Mouse (Mus musculus): Measurements from ENCODE around the gene Gabrb3. TPM values are rescaled to one million over a fixed set of nuclear protein-coding genes. Genes with fewer than 3 reads are reported as not detected.

The Gabrb3 gene
- polyA plus RNA-seq, 1 experiment from 2014 or later: 0.06 TPM

GRCm38 (mm10) chr7:57803266-57803665 is 383.8 kb downstream of the Gabrb3 start:
- H3K36me3 ChIP-seq (ENCODE audit: insufficient read depth, low read length): no peaks in the 10 kb centered on the region
- H3K9me3 ChIP-seq (ENCODE audit: low read length): no peaks in the 10 kb centered on the region
- no peak for TF ChIP-seq CTCF (IDR thresholded peaks at IDR 0.05)
- no peak for TF ChIP-seq EP300 (IDR thresholded peaks at IDR 0.05)
- WGBS: 65% methylated on average over 1 of the region's 1 CpGs
- H3K4me2 ChIP-seq (replicated peaks; ENCODE audit: low read depth, low read length): no peak overlapping the region
- no peak overlapping the region for H3K4me3 ChIP-seq (ENCODE audit: low read depth, low read length)
- H3K4me1 ChIP-seq (ENCODE audit: insufficient read depth, low read depth, low read length): no peaks in the 10 kb centered on the region
- H3K27ac ChIP-seq (ENCODE audit: low read length): no peak overlapping the region
- ATAC-seq (no peak), DNase-seq (ENCODE audit: low spot score) (no peak)
- no peak overlapping the region for H3K9ac ChIP-seq (replicated peaks; ENCODE audit: low read depth)
- H3K27me3 ChIP-seq (replicated peaks; ENCODE audit: insufficient read depth, low read length): no peaks in the 10 kb centered on the region

GRCm38 (mm10) chr7:57813716-57814115 is 394.2 kb downstream of the Gabrb3 start:
- whole genome bisulfite sequencing: 67% methylated on average over 1 of the region's 1 CpGs
- ATAC-seq: no peak
- no peak overlapping the region for H3K4me2 ChIP-seq (replicated peaks; ENCODE audit: low read depth, low read length)

GRCm38 (mm10) chr7:57842383-57842896 is 422.9 kb downstream of the Gabrb3 start:
- TF ChIP-seq EP300 (IDR thresholded peaks at IDR 0.05) (no peak), CTCF (IDR thresholded peaks at IDR 0.05) (no peak)
- no peaks in the 10 kb centered on the region for H3K4me1 ChIP-seq (ENCODE audit: insufficient read depth, low read depth, low read length)
- WGBS: 65% methylated on average over 1 of the region's 1 CpGs
- no peak overlapping the region for H3K4me3 ChIP-seq (ENCODE audit: low read depth, low read length)
- no peak overlapping the region for H3K9ac ChIP-seq (replicated peaks; ENCODE audit: low read depth)
- no peak for ATAC-seq
- H3K9me3 ChIP-seq (ENCODE audit: low read length): no peaks in the 10 kb centered on the region
- H3K27ac ChIP-seq (ENCODE audit: low read length): no peak overlapping the region
- no peak overlapping the region for H3K4me2 ChIP-seq (replicated peaks; ENCODE audit: low read depth, low read length)
- no peak for DNase-seq (ENCODE audit: low spot score)
- H3K27me3 ChIP-seq (replicated peaks; ENCODE audit: insufficient read depth, low read length): no peaks in the 10 kb centered on the region
- no peaks in the 10 kb centered on the region for H3K36me3 ChIP-seq (ENCODE audit: insufficient read depth, low read length)

More at GRCm38 (mm10) chr7:57813716-57814115, 394.2 kb downstream of the Gabrb3 start:
- no peak for TF ChIP-seq EP300 (IDR thresholded peaks at IDR 0.05)
- no peak for TF ChIP-seq CTCF (IDR thresholded peaks at IDR 0.05)
- H3K27me3 ChIP-seq (replicated peaks; ENCODE audit: insufficient read depth, low read length): no peaks in the 10 kb centered on the region
- no peaks in the 10 kb centered on the region for H3K36me3 ChIP-seq (ENCODE audit: insufficient read depth, low read length)
- H3K9ac ChIP-seq (replicated peaks; ENCODE audit: low read depth): no peak overlapping the region
- H3K4me1 ChIP-seq (ENCODE audit: insufficient read depth, low read depth, low read length): no peaks in the 10 kb centered on the region
- no peaks in the 10 kb centered on the region for H3K9me3 ChIP-seq (ENCODE audit: low read length)
- no peak overlapping the region for H3K27ac ChIP-seq (ENCODE audit: low read length)
- no peak for DNase-seq (ENCODE audit: low spot score)
- H3K4me3 ChIP-seq (ENCODE audit: low read depth, low read length): no peak overlapping the region

- 50% methylated on average over 2 of the region's 2 CpGs for WGBS
- Histone ChIP-seq H3K9me3 (ENCODE audit: low read length) (no peaks in the 10 kb centered on the region), H3K9ac (replicated peaks; ENCODE audit: low read depth) (no peak overlapping the region), H3K27ac (ENCODE audit: low read length) (no peak overlapping the region), H3K4me2 (replicated peaks; ENCODE audit: low read depth, low read length) (no peak overlapping the region), H3K36me3 (ENCODE audit: insufficient read depth, low read length) (no peaks in the 10 kb centered on the region), H3K27me3 (replicated peaks; ENCODE audit: insufficient read depth, low read length) (no peaks in the 10 kb centered on the region), H3K4me1 (ENCODE audit: insufficient read depth, low read depth, low read length) (no peaks in the 10 kb centered on the region), H3K4me3 (ENCODE audit: low read depth, low read length) (no peak overlapping the region)
- no peak for DNase-seq (ENCODE audit: low spot score)
- no peak for ATAC-seq
- no peak for TF ChIP-seq EP300 (IDR thresholded peaks at IDR 0.05)
- no peak for TF ChIP-seq CTCF (IDR thresholded peaks at IDR 0.05)
Measured at GRCm38 (mm10) chr7:57867951-57868350, 448.5 kb downstream of the Gabrb3 start.

Small RNA genes within 50 kb of the gene (microRNA-seq; reads per million reads assigned to microRNA genes)
- not detected for gene Mir6389

Other genes with a start within 250 kb of the Gabrb3 start
- gene Gabrg3, start 32.5 kb upstream of the Gabrb3 start, polyA plus RNA-seq (2015; fragmentation: Nextera tagmentation; extraction: Ambion mirVana): 0.07 and 0.12 TPM in 2 replicates
- gene Gabra5, start 90.4 kb downstream of the Gabrb3 start, polyA plus RNA-seq (2015; fragmentation: Nextera tagmentation; extraction: Ambion mirVana): not detected in 2 replicates

Data from lung, postnatal 0 days (tissue).